Mouse (Mus musculus): ENCODE measurements around the gene Fgl2. TPM values are rescaled to one million over a fixed set of nuclear protein-coding genes. Genes with fewer than 3 reads are reported as not detected.

The Fgl2 gene
- total RNA-seq, 1 experiment from 2014 or later = 111 TPM

DNA sequence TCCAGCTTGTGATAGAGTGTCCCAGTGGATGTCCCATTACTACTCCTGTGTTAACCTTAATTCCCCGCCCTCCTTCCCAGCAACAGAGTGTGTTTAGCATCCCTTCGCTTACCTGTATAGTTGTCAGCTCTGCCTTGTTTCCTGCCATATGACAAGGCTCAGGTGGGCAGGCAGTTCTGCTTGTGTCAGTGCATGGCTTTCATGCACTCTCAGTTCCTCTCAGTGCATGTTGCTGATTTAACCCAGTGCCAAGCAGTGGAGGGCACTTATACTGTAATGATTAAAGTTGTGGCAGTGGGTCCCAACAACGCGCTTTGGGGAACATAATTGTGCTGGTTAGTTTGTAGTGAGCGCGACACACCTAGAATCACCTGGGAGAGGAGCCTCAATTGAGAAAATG is 54.2 kb downstream of the Fgl2 start:
- ATAC-seq (replicated peaks; ENCODE audit: insufficient number of reproducible peaks, low FRiP score, low TSS enrichment, poor library complexity, severe bottlenecking) = no peak

Other genes starting within 250 kb of the Fgl2 start
- gene Gsap, start 186.4 kb upstream of the Fgl2 start, total RNA-seq (2017) = 194 to 271 TPM (median 196 TPM) in 3 replicates
- 0.10 to 0.32 TPM in 2 of 3 replicates, not detected in the other for gene Ccdc146, start 52.0 kb downstream of the Fgl2 start, total RNA-seq (2017)
- gene Fam185a, start 52.3 kb downstream of the Fgl2 start, total RNA-seq (2017) = 3.5 to 6.2 TPM (median 4.4 TPM) in 3 replicates
- not detected in 3 replicates for gene Lrrc17, start 170.9 kb downstream of the Fgl2 start, total RNA-seq (2017)